Mouse (Mus musculus): ENCODE results near the gene Prss53.

Prss53 gene

GRCm38 (mm10) chr7:127890798-127891197 lies at the start of gene Prss53:
TSS of gene Prss53 (minus strand) at chr7:127890970.
- DNase-seq (ENCODE audit: low read depth) = no peak

DNA sequence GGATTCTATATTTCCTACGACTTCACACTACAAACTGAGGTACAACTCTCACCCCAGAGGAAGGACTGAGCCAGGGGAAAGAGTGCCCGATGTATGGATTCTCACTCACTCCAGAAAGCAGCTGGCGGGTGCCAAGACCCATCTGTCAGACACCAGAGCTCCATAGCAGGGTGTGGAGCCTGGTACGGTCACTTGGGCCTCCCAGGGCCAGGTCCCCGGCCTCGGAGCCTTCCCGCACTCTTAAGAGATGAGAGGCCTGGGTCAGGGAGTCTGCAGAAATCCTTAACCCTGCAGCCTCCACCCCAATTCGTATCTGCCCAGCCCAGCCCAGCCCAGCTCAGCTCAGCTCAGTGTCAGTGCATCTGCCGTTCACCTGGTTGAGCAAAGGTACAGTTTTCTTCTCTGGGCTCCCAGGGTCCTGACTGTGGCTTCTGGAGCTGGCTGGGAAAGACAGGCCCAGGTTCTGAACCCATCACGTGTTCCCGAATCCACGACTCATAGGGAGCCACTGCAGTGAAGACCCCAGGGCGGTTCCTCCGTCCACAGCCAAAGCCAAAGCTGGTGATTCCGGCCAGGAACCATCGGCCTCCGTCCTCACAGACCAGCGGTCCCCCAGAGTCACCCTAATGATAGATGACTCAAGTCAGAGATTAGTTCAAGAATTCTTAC lies 45.6 kb upstream of the Prss53 start:
- DNase-seq (ENCODE audit: low read depth) = no peak

DNA sequence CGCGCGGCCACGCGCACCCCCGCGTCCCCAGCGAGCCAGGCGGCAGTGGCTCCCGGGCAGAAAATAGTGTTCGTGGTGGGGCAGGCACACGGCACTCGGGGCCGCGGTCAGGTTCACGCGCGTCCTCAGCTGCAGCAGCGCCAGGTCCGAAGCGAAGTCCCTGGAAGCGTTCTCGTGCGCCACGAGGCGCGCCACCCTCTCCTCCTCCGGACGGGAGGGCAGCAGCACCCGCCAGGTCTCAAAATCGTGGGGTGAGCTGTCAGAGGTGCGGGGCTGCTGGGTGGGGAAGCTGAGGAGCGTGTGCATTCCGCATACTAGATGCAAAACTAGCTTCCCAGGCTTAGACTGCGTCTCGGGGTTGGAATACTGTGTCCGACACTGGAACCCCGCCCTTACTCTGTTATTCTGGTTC lies 45.0 kb upstream of the Prss53 start:
- no peak for DNase-seq (ENCODE audit: low read depth)

- DNase-seq (ENCODE audit: low read depth) = peak; percentile 95
These were observed 44.4 kb upstream of the Prss53 start for GRCm38 (mm10) chr7:127935028-127935722.

DNA sequence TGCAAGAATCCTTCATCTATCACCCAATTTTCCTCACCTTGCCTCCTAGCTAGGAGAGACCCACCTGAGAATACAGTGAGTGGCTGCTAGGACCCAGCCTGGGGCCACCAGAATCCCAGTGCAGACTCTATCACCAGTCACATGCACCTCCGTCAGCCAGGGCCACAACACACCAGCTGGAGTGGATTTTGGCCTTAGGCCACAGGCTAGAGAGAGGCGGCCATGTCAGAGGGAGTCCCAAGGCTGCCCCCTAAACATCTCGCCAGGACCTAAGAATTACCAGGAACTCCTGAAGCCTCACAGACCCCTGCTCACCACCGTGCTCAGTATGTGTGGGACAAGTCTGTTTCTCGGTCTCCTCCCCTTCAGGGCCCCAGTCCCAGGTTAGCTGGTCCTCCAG lies 43.3 kb upstream of the Prss53 start:
- DNase-seq (ENCODE audit: low read depth) = no peak

DNA sequence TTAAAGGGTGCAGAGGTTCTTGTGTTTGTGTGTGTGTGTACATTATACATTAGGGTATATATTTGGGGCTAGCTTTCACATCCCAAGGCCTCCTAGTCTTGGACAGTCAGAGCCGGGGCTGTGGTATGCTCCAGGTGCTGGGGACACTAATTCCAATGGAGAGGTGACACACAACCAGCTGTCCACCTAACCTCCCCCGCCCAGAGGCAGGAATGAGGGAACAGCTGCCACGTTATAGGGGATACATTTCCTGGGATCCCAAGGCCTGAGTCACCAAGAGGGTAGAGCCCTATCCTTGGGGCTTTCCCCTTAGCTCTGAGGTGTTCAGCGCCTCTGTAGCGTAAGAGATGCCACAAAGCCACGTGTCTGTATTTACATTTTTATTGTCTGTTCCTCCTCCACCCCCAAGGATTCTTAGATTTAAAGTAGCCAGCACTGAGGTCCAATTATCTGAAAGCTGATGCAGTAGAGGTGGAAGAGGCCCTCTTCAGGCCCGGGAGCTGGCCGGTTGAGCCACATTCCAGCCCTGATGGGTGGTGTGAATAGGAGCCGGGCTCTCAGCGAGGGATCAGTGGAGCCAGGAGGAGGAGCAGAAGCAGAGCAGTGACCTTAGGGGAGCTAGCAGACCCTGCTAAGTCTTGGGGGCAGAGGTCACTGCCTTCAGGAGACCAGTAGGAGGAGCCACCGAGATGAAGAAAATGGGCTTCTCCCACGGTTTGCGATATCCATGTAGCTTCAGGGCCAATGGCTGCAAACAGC lies 41.7 kb upstream of the Prss53 start:
- DNase-seq (ENCODE audit: low read depth) = peak; percentile 55

DNA sequence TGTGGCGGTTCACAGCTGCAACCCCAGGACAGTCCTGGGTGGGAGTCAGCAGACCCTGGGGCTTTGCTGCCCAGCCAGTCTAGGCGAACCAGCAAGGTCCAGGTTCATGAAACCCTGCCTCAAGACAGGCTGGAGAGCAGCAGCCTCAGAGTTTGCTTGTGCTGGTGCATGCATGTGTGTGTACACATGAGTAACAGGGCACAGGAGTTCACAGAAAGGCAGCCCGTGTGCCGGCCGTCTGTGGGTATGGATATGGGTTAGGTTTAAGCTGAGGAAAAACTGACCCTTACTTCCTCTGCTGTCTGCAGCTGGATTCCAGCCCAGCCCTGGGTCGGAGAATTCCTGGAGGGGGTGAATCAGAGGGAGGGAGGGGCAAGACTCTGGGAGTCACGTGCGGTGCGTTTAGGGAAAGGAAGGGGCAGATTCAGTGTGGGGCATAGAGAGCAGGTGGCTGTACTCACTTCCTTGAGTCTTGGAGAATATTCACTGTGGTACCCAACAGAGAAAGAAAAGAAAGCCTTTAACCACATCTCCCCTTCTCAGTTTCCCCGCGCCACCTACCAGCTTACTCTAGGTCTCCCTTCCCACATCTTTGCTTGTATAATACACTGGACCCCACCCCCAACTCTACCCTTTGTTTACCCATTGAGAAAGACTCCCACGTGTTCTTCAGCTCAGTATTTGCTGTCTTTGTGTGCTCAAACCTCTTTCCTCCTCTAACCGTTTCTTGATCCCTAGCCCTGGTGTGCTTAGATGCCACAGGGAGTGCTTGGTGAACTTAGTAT lies 40.8 kb upstream of the Prss53 start:
- DNase-seq (ENCODE audit: low read depth) = peak; percentile 90

DNA sequence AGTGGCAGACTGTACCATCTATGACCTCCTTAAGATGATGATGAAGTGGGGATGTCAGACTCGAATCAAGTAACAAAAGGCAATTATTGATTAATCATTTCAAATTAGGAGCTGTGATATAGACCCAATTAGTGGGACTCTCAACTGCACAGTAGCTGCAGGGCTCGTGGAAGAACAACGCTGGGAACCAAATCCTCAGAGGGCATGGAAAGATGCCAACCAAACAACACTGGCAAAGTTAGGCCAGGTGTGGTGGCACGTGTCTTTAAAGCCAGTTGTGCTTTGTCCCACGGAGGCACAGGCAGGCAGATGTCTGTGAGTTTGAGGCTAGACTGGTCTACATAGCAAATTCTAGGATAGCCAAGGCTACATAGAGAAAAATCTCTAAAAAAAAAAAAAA lies 39.9 kb upstream of the Prss53 start:
- no peak for DNase-seq (ENCODE audit: low read depth)

DNA sequence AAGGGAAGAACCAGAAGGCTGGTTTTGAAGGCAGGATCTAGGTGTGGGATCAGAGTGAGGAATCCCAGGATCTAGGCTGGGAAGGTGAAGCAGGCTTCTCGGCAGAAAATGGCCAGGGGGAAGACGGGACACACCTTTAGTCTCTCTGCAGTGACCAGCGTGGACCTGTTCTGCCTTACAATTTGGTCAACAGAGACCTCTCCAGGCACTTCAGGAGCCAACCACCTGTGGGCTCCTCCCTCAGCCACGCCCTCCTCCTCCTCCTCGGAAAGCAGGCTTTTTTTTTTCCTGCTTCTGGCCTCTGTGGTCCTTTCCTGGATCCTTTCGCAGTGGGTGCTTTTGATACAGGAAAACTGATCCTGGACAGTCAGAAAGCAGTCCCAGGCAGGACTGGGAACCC lies 39.2 kb upstream of the Prss53 start, which contains the start of gene Prss8:
Gene Prss8, minus strand, starts transcription at position 182 of the 400 bp plus-strand sequence.
- no peak for DNase-seq (ENCODE audit: low read depth)

DNA sequence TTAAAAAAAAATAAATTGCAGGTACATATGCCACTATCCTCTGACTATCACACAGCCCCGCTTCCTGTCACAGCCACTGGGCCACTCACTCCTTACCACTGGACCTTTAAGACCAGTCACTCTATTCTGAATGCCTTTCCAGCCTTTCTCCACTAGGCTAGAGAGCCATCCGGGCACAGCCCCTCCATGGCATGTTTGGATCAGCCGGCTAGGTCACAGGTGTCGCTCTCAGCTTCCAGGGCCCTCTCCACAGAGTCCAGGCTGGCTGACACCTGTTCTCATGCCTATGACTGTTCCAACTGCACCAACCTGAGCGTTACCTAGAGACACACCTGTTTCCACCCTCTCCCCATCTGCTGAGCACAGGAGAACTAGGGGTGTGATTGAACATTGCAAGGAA lies 37.8 kb upstream of the Prss53 start:
- no peak for DNase-seq (ENCODE audit: low read depth)

DNA sequence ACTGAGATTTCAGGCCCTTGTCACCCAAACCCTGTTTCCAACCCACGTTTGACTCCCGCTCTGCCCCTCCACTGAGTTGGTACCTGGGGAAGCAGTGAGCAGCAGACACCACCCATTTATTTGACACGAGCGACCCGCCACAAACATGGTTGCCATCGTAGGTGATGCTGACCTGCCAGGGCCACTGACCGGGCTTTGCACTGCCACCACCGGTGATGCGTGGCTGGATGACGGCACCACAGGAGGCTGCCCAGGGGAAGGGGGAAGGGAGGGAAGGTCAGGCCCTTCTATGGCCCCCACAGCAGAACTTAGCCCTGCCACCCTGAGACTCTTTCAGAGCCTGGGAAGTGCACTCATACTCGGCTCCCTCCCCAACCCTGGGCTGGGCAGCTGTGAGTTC lies 37.0 kb upstream of the Prss53 start:
- no peak for DNase-seq (ENCODE audit: low read depth)

DNA sequence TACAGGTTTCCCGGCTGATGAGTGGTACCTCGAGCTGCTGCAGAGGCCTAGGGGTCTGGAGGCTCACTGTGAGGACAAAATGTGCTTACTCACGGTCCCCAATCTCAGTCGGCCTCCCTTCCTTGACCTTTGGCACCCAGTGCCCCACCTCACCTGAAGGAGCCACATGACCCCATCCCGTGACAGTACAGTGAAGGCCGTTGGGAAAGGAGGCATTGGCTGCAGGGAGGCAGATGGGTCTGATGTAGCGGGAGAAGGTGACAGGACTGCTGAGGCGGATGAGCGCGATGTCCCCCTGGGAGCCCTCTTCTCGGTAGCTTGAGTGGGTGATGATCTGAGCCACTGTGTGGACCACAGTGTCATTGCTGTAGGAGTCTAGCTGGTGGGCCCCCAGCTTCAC lies 36.1 kb upstream of the Prss53 start:
- DNase-seq (ENCODE audit: low read depth) = no peak

- no peak for DNase-seq (ENCODE audit: low read depth)
These were observed 35.3 kb upstream of the Prss53 start for GRCm38 (mm10) chr7:127926066-127926465.

- DNase-seq (ENCODE audit: low read depth) = no peak
These were observed 34.5 kb upstream of the Prss53 start for GRCm38 (mm10) chr7:127925252-127925651.

DNA sequence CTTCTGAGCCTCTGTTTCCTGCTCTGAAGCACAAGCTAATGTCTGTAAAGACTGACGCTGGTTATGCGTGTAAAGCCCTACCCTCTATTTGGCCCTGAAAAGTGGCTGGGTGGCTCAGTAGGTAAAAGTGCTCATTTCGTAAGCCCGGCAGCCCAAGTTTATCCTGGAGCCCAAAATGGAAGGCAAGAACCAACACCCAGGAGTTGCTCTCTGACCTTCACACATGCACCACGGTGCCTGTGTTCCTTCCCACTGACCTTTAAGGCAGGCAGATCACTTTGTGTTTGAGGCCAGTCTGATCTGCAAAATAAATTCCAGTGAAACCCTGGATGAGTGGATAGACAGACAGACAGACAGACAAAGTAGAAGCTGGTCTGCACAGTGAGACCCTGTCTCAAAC lies 32.9 kb upstream of the Prss53 start:
- DNase-seq (ENCODE audit: low read depth) = no peak

- no peak for DNase-seq (ENCODE audit: low read depth)
These were observed 31.9 kb upstream of the Prss53 start for GRCm38 (mm10) chr7:127922451-127923275.

- peak; percentile 67 for DNase-seq (ENCODE audit: low read depth)
These were observed 30.7 kb upstream of the Prss53 start for GRCm38 (mm10) chr7:127921516-127921915.

DNA sequence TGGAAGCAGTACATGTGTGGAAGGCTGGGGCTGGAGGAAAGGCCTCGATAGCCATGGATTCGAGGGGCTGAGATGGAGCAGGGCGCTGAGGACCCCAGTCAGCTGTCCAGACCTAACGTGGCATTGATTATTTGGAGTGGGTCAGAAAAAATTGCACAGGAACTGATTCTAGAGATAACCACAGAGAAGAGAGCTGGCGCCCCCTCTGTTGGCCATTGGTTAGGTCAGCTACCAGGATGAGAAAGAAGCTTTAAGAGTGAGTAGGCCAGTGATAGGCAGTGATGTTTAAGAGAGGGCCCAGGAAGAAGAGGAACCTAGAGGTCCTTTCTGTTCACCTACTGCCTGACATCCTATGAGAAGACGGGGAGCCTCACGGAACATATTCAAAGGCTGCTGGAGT lies 28.5 kb upstream of the Prss53 start:
- peak; percentile 38 for DNase-seq (ENCODE audit: low read depth)

DNA sequence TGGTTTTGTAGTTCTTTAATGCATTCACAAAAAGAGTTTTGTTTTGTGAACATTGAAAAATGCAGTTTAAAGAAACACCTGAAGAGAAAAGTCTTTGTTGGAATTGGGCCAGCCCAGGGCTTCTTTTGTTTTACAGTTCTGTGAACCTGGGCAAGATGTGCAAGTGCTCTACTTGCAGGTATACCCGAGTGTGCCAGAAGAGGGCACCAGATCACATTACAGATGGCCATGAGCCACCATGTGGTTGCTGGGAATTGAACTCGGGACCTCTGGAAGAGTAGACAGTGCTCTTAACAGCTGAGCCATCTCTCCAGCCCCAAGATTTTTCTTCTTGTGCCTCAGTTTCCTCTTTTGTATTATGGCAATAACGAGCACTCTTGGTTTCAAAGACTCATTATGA lies 27.4 kb upstream of the Prss53 start:
- DNase-seq (ENCODE audit: low read depth) = peak; percentile 66

GRCm38 (mm10) chr7:127915293-127915692 lies 24.5 kb upstream of the Prss53 start:
- DNase-seq (ENCODE audit: low read depth) = no peak

- DNase-seq (ENCODE audit: low read depth) = no peak
These were observed 22.2 kb upstream of the Prss53 start for GRCm38 (mm10) chr7:127912938-127913337.
